Mouse (Mus musculus): ENCODE measurements around the gene Mindy4. TPM values are rescaled to one million over a fixed set of nuclear protein-coding genes. Genes with fewer than 3 reads are reported as not detected.

Mindy4 gene
- polyA plus RNA-seq, 1 experiment from 2014 or later, result 18.6 TPM

GRCm38 (mm10) chr6:55321518-55321917 lies 118.3 kb downstream of the Mindy4 start:
- Histone ChIP-seq H3K27me3 (ENCODE audit: control insufficient read depth, insufficient read depth, low read depth, low read length) (no peaks in the 10 kb centered on the region), H3K4me2 (ENCODE audit: low read depth, low read length) (no peak overlapping the region), H3K27ac (ENCODE audit: low read length) (no peak overlapping the region), H3K4me1 (replicated peaks; ENCODE audit: control insufficient read depth, insufficient read depth, low read length) (peaks cover 25% of the 10 kb centered on the region), H3K9me3 (ENCODE audit: control insufficient read depth, low read length) (no peaks in the 10 kb centered on the region), H3K4me3 (ENCODE audit: low read length) (no peak overlapping the region), H3K9ac (ENCODE audit: low read length) (no peak overlapping the region), H3K36me3 (ENCODE audit: control insufficient read depth, insufficient read depth, low read length) (no peaks in the 10 kb centered on the region)
- 71% methylated on average over 6 of the region's 6 CpGs for WGBS
- ATAC-seq (ENCODE audit: low read depth), result no peak

GRCm38 (mm10) chr6:55322980-55323379 lies 119.8 kb downstream of the Mindy4 start:
- no peak for ATAC-seq (ENCODE audit: low read depth)
- Histone ChIP-seq H3K9me3 (ENCODE audit: control insufficient read depth, low read length) (no peaks in the 10 kb centered on the region), H3K36me3 (ENCODE audit: control insufficient read depth, insufficient read depth, low read length) (no peaks in the 10 kb centered on the region), H3K4me2 (ENCODE audit: low read depth, low read length) (no peak overlapping the region), H3K4me1 (replicated peaks; ENCODE audit: control insufficient read depth, insufficient read depth, low read length) (peaks cover 31% of the 10 kb centered on the region), H3K4me3 (ENCODE audit: low read length) (no peak overlapping the region), H3K27ac (ENCODE audit: low read length) (no peak overlapping the region), H3K9ac (ENCODE audit: low read length) (no peak overlapping the region), H3K27me3 (ENCODE audit: control insufficient read depth, insufficient read depth, low read depth, low read length) (no peaks in the 10 kb centered on the region)
- 74% methylated on average over 2 of the region's 2 CpGs for WGBS

GRCm38 (mm10) chr6:55323908-55324634 lies 120.9 kb downstream of the Mindy4 start:
- no peaks in the 10 kb centered on the region for H3K27me3 ChIP-seq (ENCODE audit: control insufficient read depth, insufficient read depth, low read depth, low read length)
- peaks cover 27% of the 10 kb centered on the region for H3K4me1 ChIP-seq (replicated peaks; ENCODE audit: control insufficient read depth, insufficient read depth, low read length)
- no peak overlapping the region for H3K4me2 ChIP-seq (ENCODE audit: low read depth, low read length)
- H3K4me3 ChIP-seq (ENCODE audit: low read length), result no peak overlapping the region
- no peak overlapping the region for H3K27ac ChIP-seq (ENCODE audit: low read length)
- H3K9me3 ChIP-seq (ENCODE audit: control insufficient read depth, low read length), result no peaks in the 10 kb centered on the region
- WGBS, result 24% methylated on average over 17 of the region's 17 CpGs
- H3K36me3 ChIP-seq (ENCODE audit: control insufficient read depth, insufficient read depth, low read length), result no peaks in the 10 kb centered on the region
- H3K9ac ChIP-seq (ENCODE audit: low read length), result no peak overlapping the region
- no peak for ATAC-seq (ENCODE audit: low read depth)

- no peak overlapping the region for H3K4me2 ChIP-seq (ENCODE audit: low read depth, low read length)
- H3K4me1 ChIP-seq (replicated peaks; ENCODE audit: control insufficient read depth, insufficient read depth, low read length), result peaks cover 20% of the 10 kb centered on the region
- no peak for ATAC-seq (ENCODE audit: low read depth)
- H3K4me3 ChIP-seq (ENCODE audit: low read length), result no peak overlapping the region
- no peaks in the 10 kb centered on the region for H3K27me3 ChIP-seq (ENCODE audit: control insufficient read depth, insufficient read depth, low read depth, low read length)
- no peaks in the 10 kb centered on the region for H3K9me3 ChIP-seq (ENCODE audit: control insufficient read depth, low read length)
- no peaks in the 10 kb centered on the region for H3K36me3 ChIP-seq (ENCODE audit: control insufficient read depth, insufficient read depth, low read length)
- no peak overlapping the region for H3K9ac ChIP-seq (ENCODE audit: low read length)
- WGBS, result 63% methylated on average over 1 of the region's 1 CpGs
- no peak overlapping the region for H3K27ac ChIP-seq (ENCODE audit: low read length)
Observed at GRCm38 (mm10) chr6:55324785-55325184, 121.6 kb downstream of the Mindy4 start.

- no peaks in the 10 kb centered on the region for H3K27me3 ChIP-seq (ENCODE audit: control insufficient read depth, insufficient read depth, low read depth, low read length)
- no peaks in the 10 kb centered on the region for H3K36me3 ChIP-seq (ENCODE audit: control insufficient read depth, insufficient read depth, low read length)
- H3K4me1 ChIP-seq (replicated peaks; ENCODE audit: control insufficient read depth, insufficient read depth, low read length), result peaks cover 17% of the 10 kb centered on the region
- H3K4me2 ChIP-seq (ENCODE audit: low read depth, low read length), result no peak overlapping the region
- no peak for ATAC-seq (ENCODE audit: low read depth)
- H3K4me3 ChIP-seq (ENCODE audit: low read length), result no peak overlapping the region
- H3K9ac ChIP-seq (ENCODE audit: low read length), result no peak overlapping the region
- WGBS, result 42% methylated on average over 4 of the region's 4 CpGs
- H3K27ac ChIP-seq (ENCODE audit: low read length), result peak overlapping the region; percentile 40
- no peaks in the 10 kb centered on the region for H3K9me3 ChIP-seq (ENCODE audit: control insufficient read depth, low read length)
Observed at GRCm38 (mm10) chr6:55326299-55326698, 123.1 kb downstream of the Mindy4 start.

- peak; percentile 71 for ATAC-seq (ENCODE audit: low read depth)
- H3K9ac ChIP-seq (ENCODE audit: low read length), result no peak overlapping the region
- H3K4me2 ChIP-seq (ENCODE audit: low read depth, low read length), result no peak overlapping the region
- no peaks in the 10 kb centered on the region for H3K27me3 ChIP-seq (ENCODE audit: control insufficient read depth, insufficient read depth, low read depth, low read length)
- WGBS, result 40% methylated on average over 13 of the region's 13 CpGs
- H3K4me3 ChIP-seq (ENCODE audit: low read length), result no peak overlapping the region
- H3K27ac ChIP-seq (ENCODE audit: low read length), result peak overlapping the region; percentile 40
- H3K36me3 ChIP-seq (ENCODE audit: control insufficient read depth, insufficient read depth, low read length), result no peaks in the 10 kb centered on the region
- peaks cover 20% of the 10 kb centered on the region for H3K4me1 ChIP-seq (replicated peaks; ENCODE audit: control insufficient read depth, insufficient read depth, low read length)
- H3K9me3 ChIP-seq (ENCODE audit: control insufficient read depth, low read length), result no peaks in the 10 kb centered on the region
Observed at GRCm38 (mm10) chr6:55327326-55327725, 124.1 kb downstream of the Mindy4 start.

GRCm38 (mm10) chr6:55328179-55328578 lies 125.0 kb downstream of the Mindy4 start:
- Histone ChIP-seq H3K27ac (ENCODE audit: low read length) (peak overlapping the region; percentile 15; the same call in 1 of the 2 replicates), H3K36me3 (ENCODE audit: control insufficient read depth, insufficient read depth, low read length) (no peaks in the 10 kb centered on the region), H3K27me3 (ENCODE audit: control insufficient read depth, insufficient read depth, low read depth, low read length) (no peaks in the 10 kb centered on the region), H3K4me3 (ENCODE audit: low read length) (no peak overlapping the region), H3K9me3 (ENCODE audit: control insufficient read depth, low read length) (no peaks in the 10 kb centered on the region), H3K9ac (ENCODE audit: low read length) (no peak overlapping the region), H3K4me2 (ENCODE audit: low read depth, low read length) (no peak overlapping the region), H3K4me1 (replicated peaks; ENCODE audit: control insufficient read depth, insufficient read depth, low read length) (peaks cover 24% of the 10 kb centered on the region)
- ATAC-seq (ENCODE audit: low read depth), result no peak
- WGBS, result 68% methylated on average over 4 of the region's 4 CpGs

- Histone ChIP-seq H3K4me3 (ENCODE audit: low read length) (no peak overlapping the region), H3K9me3 (ENCODE audit: control insufficient read depth, low read length) (no peaks in the 10 kb centered on the region), H3K36me3 (ENCODE audit: control insufficient read depth, insufficient read depth, low read length) (no peaks in the 10 kb centered on the region), H3K27ac (ENCODE audit: low read length) (no peak overlapping the region), H3K4me1 (replicated peaks; ENCODE audit: control insufficient read depth, insufficient read depth, low read length) (peaks cover 30% of the 10 kb centered on the region), H3K4me2 (ENCODE audit: low read depth, low read length) (no peak overlapping the region), H3K27me3 (ENCODE audit: control insufficient read depth, insufficient read depth, low read depth, low read length) (no peaks in the 10 kb centered on the region), H3K9ac (ENCODE audit: low read length) (no peak overlapping the region)
- no peak for ATAC-seq (ENCODE audit: low read depth)
- whole genome bisulfite sequencing, result 52% methylated on average over 6 of the region's 6 CpGs
Observed at GRCm38 (mm10) chr6:55331315-55331714, 128.1 kb downstream of the Mindy4 start.

DNA sequence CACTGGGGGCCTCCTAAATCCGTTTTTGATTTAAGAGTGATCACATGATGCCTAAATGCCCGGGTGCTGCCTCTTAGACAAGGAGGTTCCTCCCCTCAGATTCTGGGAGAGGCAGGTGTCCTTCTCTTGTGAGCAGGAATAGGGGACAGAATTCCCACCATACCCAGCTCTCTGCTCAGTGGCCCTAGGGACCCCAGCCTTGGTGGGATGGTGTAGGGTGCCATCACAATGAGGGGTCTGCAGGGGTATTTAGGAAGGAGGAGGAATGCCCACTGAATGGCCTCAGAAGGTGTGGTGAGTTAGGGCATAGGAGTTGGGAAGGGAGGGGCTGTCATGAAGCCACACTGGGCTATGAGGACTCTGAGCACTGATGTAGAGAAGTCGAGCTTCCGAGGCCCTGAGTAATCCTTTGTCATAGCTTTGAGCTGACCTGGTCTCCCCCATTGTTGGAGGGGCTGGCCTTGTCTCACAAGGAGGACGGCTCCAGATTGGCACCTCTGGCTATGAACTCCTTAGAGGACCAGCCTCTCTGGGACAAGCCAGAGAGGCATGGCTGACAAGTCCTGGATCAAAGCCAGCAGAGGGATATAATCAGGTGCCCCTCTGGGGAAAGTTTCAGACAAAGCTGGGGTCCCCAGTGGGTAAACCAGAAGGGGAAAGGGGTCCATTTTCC lies 129.1 kb downstream of the Mindy4 start:
- 56% methylated on average over 5 of the region's 5 CpGs for WGBS
- ATAC-seq (ENCODE audit: low read depth), result no peak
- H3K4me3 ChIP-seq (ENCODE audit: low read length), result no peak overlapping the region
- H3K36me3 ChIP-seq (ENCODE audit: control insufficient read depth, insufficient read depth, low read length), result no peaks in the 10 kb centered on the region
- H3K9ac ChIP-seq (ENCODE audit: low read length), result no peak overlapping the region
- peaks cover 39% of the 10 kb centered on the region for H3K4me1 ChIP-seq (replicated peaks; ENCODE audit: control insufficient read depth, insufficient read depth, low read length)
- H3K4me2 ChIP-seq (ENCODE audit: low read depth, low read length), result no peak overlapping the region
- H3K27ac ChIP-seq (ENCODE audit: low read length), result peak overlapping the region; percentile 28
- H3K9me3 ChIP-seq (ENCODE audit: control insufficient read depth, low read length), result no peaks in the 10 kb centered on the region
- H3K27me3 ChIP-seq (ENCODE audit: control insufficient read depth, insufficient read depth, low read depth, low read length), result no peaks in the 10 kb centered on the region
